Mouse (Mus musculus): ENCODE results near the gene Cntnap5a. TPM values are rescaled to one million over a fixed set of nuclear protein-coding genes. Genes with fewer than 3 reads are reported as not detected.
"Not testable (repeated sequence)": the region's sequence is repeated elsewhere in the genome, so short reads cannot be mapped to it uniquely, and the experiment has no call there.

Gene Cntnap5a
- polyA plus RNA-seq, 1 experiment, result not detected

GRCm38 (mm10) chr1:116107724-116108058, 423.1 kb downstream of the Cntnap5a start:
- H3K4me1 ChIP-seq (ENCODE audit: control insufficient read depth, insufficient read depth, low read length), result no peaks in the 10 kb centered on the region
- H3K4me3 ChIP-seq (replicated peaks; ENCODE audit: control insufficient read depth, low read depth, low read length), result no peak overlapping the region
- TF ChIP-seq POLR2A (IDR thresholded peaks at IDR 0.05; ENCODE audit: borderline replicate concordance, control insufficient read depth, low read depth, low read length) (no peak), CTCF (IDR thresholded peaks at IDR 0.05; ENCODE audit: control insufficient read depth, insufficient read depth, low read length) (no peak)
- no peak overlapping the region for H3K27ac ChIP-seq (ENCODE audit: control insufficient read depth, insufficient read depth, low read depth, low read length, poor library complexity)

- no peaks in the 10 kb centered on the region for H3K4me1 ChIP-seq (ENCODE audit: control insufficient read depth, insufficient read depth, low read length)
- no peak for TF ChIP-seq CTCF (IDR thresholded peaks at IDR 0.05; ENCODE audit: control insufficient read depth, insufficient read depth, low read length)
- no peak for TF ChIP-seq POLR2A (IDR thresholded peaks at IDR 0.05; ENCODE audit: borderline replicate concordance, control insufficient read depth, low read depth, low read length)
- H3K27ac ChIP-seq (ENCODE audit: control insufficient read depth, insufficient read depth, low read depth, low read length, poor library complexity), result no peak overlapping the region
- H3K4me3 ChIP-seq (replicated peaks; ENCODE audit: control insufficient read depth, low read depth, low read length), result no peak overlapping the region
Measured at GRCm38 (mm10) chr1:116108381-116108780, 423.8 kb downstream of the Cntnap5a start.

DNA sequence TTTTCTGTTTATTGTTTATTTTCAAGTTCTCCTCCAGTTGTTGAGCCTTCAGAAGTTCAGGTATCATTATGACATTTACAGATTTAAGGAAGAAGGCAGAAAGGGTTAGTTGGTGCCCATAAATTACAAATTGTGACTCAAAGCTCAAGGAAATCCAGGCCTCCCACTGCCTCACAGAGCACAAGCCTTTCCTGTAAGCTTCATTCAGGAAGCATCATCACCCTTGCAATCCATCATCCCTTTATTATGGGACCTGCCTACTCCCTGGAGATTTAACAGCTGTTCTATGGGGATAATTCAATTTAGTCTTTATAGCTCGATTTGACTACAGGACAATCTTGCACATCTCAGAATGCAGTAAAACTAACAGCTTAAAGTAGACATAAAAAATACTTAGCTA, 441.2 kb downstream of the Cntnap5a start:
- 45% methylated on average over 1 of the region's 1 CpGs for WGBS
- Histone ChIP-seq H3K4me1 (ENCODE audit: control insufficient read depth, insufficient read depth, low read length) (no peaks in the 10 kb centered on the region), H3K4me3 (replicated peaks; ENCODE audit: control insufficient read depth, low read depth, low read length) (no peak overlapping the region), H3K27ac (ENCODE audit: control insufficient read depth, insufficient read depth, low read depth, low read length, poor library complexity) (no peak overlapping the region)
- TF ChIP-seq POLR2A (IDR thresholded peaks at IDR 0.05; ENCODE audit: borderline replicate concordance, control insufficient read depth, low read depth, low read length), result no peak
- TF ChIP-seq CTCF (IDR thresholded peaks at IDR 0.05; ENCODE audit: control insufficient read depth, insufficient read depth, low read length), result no peak

- H3K4me3 ChIP-seq (replicated peaks; ENCODE audit: control insufficient read depth, low read depth, low read length), result no peak overlapping the region
- WGBS, result 63% methylated on average over 2 of the region's 2 CpGs
- H3K27ac ChIP-seq (ENCODE audit: control insufficient read depth, insufficient read depth, low read depth, low read length, poor library complexity), result no peak overlapping the region
- TF ChIP-seq POLR2A (IDR thresholded peaks at IDR 0.05; ENCODE audit: borderline replicate concordance, control insufficient read depth, low read depth, low read length), result no peak
- no peak for TF ChIP-seq CTCF (IDR thresholded peaks at IDR 0.05; ENCODE audit: control insufficient read depth, insufficient read depth, low read length)
- H3K4me1 ChIP-seq (ENCODE audit: control insufficient read depth, insufficient read depth, low read length), result no peaks in the 10 kb centered on the region
Measured at GRCm38 (mm10) chr1:116127085-116127484, 442.5 kb downstream of the Cntnap5a start.

GRCm38 (mm10) chr1:116128450-116129246, 444.1 kb downstream of the Cntnap5a start:
- no peak overlapping the region for H3K27ac ChIP-seq (ENCODE audit: control insufficient read depth, insufficient read depth, low read depth, low read length, poor library complexity)
- TF ChIP-seq CTCF (IDR thresholded peaks at IDR 0.05; ENCODE audit: control insufficient read depth, insufficient read depth, low read length), result no peak
- TF ChIP-seq POLR2A (IDR thresholded peaks at IDR 0.05; ENCODE audit: borderline replicate concordance, control insufficient read depth, low read depth, low read length), result no peak
- H3K4me3 ChIP-seq (replicated peaks; ENCODE audit: control insufficient read depth, low read depth, low read length), result no peak overlapping the region
- 62% methylated on average over 1 of the region's 1 CpGs for WGBS
- H3K4me1 ChIP-seq (ENCODE audit: control insufficient read depth, insufficient read depth, low read length), result no peaks in the 10 kb centered on the region

- Histone ChIP-seq H3K4me3 (replicated peaks; ENCODE audit: control insufficient read depth, low read depth, low read length) (no peak overlapping the region), H3K27ac (ENCODE audit: control insufficient read depth, insufficient read depth, low read depth, low read length, poor library complexity) (no peak overlapping the region), H3K4me1 (ENCODE audit: control insufficient read depth, insufficient read depth, low read length) (no peaks in the 10 kb centered on the region)
- TF ChIP-seq POLR2A (IDR thresholded peaks at IDR 0.05; ENCODE audit: borderline replicate concordance, control insufficient read depth, low read depth, low read length) (no peak), CTCF (IDR thresholded peaks at IDR 0.05; ENCODE audit: control insufficient read depth, insufficient read depth, low read length) (no peak)
Measured at GRCm38 (mm10) chr1:116132471-116132870, 447.9 kb downstream of the Cntnap5a start.

GRCm38 (mm10) chr1:116149764-116150369, 465.3 kb downstream of the Cntnap5a start:
- no peaks in the 10 kb centered on the region for H3K4me1 ChIP-seq (ENCODE audit: control insufficient read depth, insufficient read depth, low read length)
- TF ChIP-seq POLR2A (IDR thresholded peaks at IDR 0.05; ENCODE audit: borderline replicate concordance, control insufficient read depth, low read depth, low read length) (no peak), CTCF (IDR thresholded peaks at IDR 0.05; ENCODE audit: control insufficient read depth, insufficient read depth, low read length) (no peak)
- no peak overlapping the region for H3K4me3 ChIP-seq (replicated peaks; ENCODE audit: control insufficient read depth, low read depth, low read length)
- no peak overlapping the region for H3K27ac ChIP-seq (ENCODE audit: control insufficient read depth, insufficient read depth, low read depth, low read length, poor library complexity)

GRCm38 (mm10) chr1:116184471-116184870, 499.9 kb downstream of the Cntnap5a start:
- TF ChIP-seq POLR2A (IDR thresholded peaks at IDR 0.05; ENCODE audit: borderline replicate concordance, control insufficient read depth, low read depth, low read length) (no peak), CTCF (IDR thresholded peaks at IDR 0.05; ENCODE audit: control insufficient read depth, insufficient read depth, low read length) (no peak)
- no peak overlapping the region for H3K27ac ChIP-seq (ENCODE audit: control insufficient read depth, insufficient read depth, low read depth, low read length, poor library complexity)
- 81% methylated on average over 2 of the region's 2 CpGs for WGBS
- H3K4me3 ChIP-seq (replicated peaks; ENCODE audit: control insufficient read depth, low read depth, low read length), result no peak overlapping the region
- no peaks in the 10 kb centered on the region for H3K4me1 ChIP-seq (ENCODE audit: control insufficient read depth, insufficient read depth, low read length)

GRCm38 (mm10) chr1:116188142-116188541, 503.6 kb downstream of the Cntnap5a start:
- not testable (repeated sequence) for H3K4me3 ChIP-seq (replicated peaks; ENCODE audit: control insufficient read depth, low read depth, low read length); H3K4me1 ChIP-seq (ENCODE audit: control insufficient read depth, insufficient read depth, low read length); H3K27ac ChIP-seq (ENCODE audit: control insufficient read depth, insufficient read depth, low read depth, low read length, poor library complexity)
- WGBS, result 76% methylated on average over 1 of the region's 1 CpGs

Measured in bone marrow, adult 2 months (tissue).